Mouse (Mus musculus): Measurements from ENCODE around the gene Zfp597. TPM values are rescaled to one million over a fixed set of nuclear protein-coding genes. Genes with fewer than 3 reads are reported as not detected.

Gene Zfp597
- polyA plus RNA-seq, 1 experiment: 1.7 TPM

DNA sequence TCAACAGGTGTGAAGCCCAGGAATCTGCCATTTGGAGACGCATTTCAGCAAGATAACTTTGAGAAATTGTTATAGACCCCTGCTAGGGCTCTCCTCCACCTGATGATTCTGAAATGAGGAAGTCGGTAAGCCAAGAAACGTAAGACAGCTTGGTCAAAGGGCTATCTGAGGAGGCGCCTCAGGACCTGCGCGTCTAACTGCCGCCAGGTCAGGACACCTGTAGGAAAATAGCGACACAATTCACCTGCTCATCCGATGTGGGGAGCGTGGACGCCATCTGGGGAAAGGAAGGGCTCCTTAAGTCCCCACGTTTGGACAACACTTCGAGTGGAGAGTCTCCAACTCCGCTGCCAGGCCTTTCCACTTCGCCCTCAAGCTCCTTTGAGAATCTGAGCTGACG lies 12.5 kb downstream of the Zfp597 start:
- no peaks in the 10 kb centered on the region for H3K27me3 ChIP-seq (ENCODE audit: control insufficient read depth, insufficient read depth, insufficient read length)
- no peaks in the 10 kb centered on the region for H3K79me2 ChIP-seq (ENCODE audit: control insufficient read depth, insufficient read depth)
- no peak for TF ChIP-seq MYOD1 (IDR thresholded peaks at IDR 0.05; ENCODE audit: control insufficient read depth in 1 of 3, insufficient read length in 2 of 3, low read depth in 2 of 3)
- no peak for TF ChIP-seq SRF (IDR thresholded peaks at IDR 0.05; ENCODE audit: control insufficient read depth, insufficient read length, low read depth)
- TF ChIP-seq MAX (IDR thresholded peaks at IDR 0.05; ENCODE audit: low read depth): no peak
- TF ChIP-seq TCF3 (IDR thresholded peaks at IDR 0.05; ENCODE audit: insufficient read length, low read depth): no peak
- no peak for TF ChIP-seq POLR2AphosphoS2 (IDR thresholded peaks at IDR 0.05; ENCODE audit: insufficient read length, low read depth)
- TF ChIP-seq E2F4 (IDR thresholded peaks at IDR 0.05; ENCODE audit: insufficient read depth): no peak
- TF ChIP-seq POLR2A (IDR thresholded peaks at IDR 0.05; ENCODE audit: insufficient read length, low read depth): no peak
- no peak for TF ChIP-seq CEBPB (IDR thresholded peaks at IDR 0.05; ENCODE audit: insufficient read depth, poor library complexity, severe bottlenecking)
- TF ChIP-seq TCF12 (IDR thresholded peaks at IDR 0.05; ENCODE audit: insufficient read depth, poor library complexity, severe bottlenecking): no peak
- no peak overlapping the region for H3ac ChIP-seq (ENCODE audit: control insufficient read depth, insufficient read length)
- H3K4me2 ChIP-seq (ENCODE audit: low read depth): peak overlapping the region; percentile 87
- peak overlapping the region; percentile 29 for H3K4me3 ChIP-seq
- peaks cover 13% of the 10 kb centered on the region for H3K36me3 ChIP-seq (ENCODE audit: control insufficient read depth, insufficient read depth)

DNA sequence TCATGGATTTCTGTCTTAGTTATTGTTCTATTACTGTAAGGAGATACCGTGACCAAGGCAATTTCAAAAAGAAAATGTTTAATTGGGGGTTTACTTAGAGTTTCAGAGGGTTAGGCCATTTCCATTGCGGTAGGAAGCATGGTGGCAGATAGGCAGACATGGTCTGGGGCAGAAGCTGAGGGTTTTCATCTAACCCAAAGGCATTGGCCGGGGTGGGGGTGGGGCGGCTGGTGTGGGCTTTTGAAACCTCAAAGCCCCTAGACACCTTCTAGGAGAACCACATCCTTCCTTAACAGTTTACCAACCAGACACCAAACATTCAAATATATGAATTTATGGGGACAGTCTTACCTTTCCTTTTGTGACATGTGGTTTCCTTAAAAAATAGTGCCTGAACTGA lies 25.1 kb downstream of the Zfp597 start:
- H3K4me3 ChIP-seq: no peak overlapping the region
- no peak overlapping the region for H3ac ChIP-seq (ENCODE audit: control insufficient read depth, insufficient read length)
- H3K4me2 ChIP-seq (ENCODE audit: low read depth): no peak overlapping the region
- TF ChIP-seq TCF3 (IDR thresholded peaks at IDR 0.05; ENCODE audit: insufficient read length, low read depth) (no peak), CEBPB (IDR thresholded peaks at IDR 0.05; ENCODE audit: insufficient read depth, poor library complexity, severe bottlenecking) (no peak), REST (IDR thresholded peaks at IDR 0.05; ENCODE audit: insufficient read depth, insufficient read length) (no peak), POLR2AphosphoS2 (IDR thresholded peaks at IDR 0.05; ENCODE audit: insufficient read length, low read depth) (no peak), E2F4 (IDR thresholded peaks at IDR 0.05; ENCODE audit: insufficient read depth) (no peak), MYOD1 (IDR thresholded peaks at IDR 0.05; ENCODE audit: control insufficient read depth in 1 of 3, insufficient read length in 2 of 3, low read depth in 2 of 3) (no peak), TCF12 (IDR thresholded peaks at IDR 0.05; ENCODE audit: insufficient read depth, poor library complexity, severe bottlenecking) (no peak), USF1 (IDR thresholded peaks at IDR 0.05; ENCODE audit: low read depth) (no peak), MAX (IDR thresholded peaks at IDR 0.05; ENCODE audit: low read depth) (no peak), SRF (IDR thresholded peaks at IDR 0.05; ENCODE audit: control insufficient read depth, insufficient read length, low read depth) (no peak), MYOG (IDR thresholded peaks at IDR 0.05; ENCODE audit: control insufficient read depth in 1 of 3, insufficient read depth in 1 of 3, insufficient read length in 2 of 3, low read depth in 2 of 3) (no peak), POLR2A (IDR thresholded peaks at IDR 0.05; ENCODE audit: insufficient read length, low read depth) (no peak)
- no peaks in the 10 kb centered on the region for H3K27me3 ChIP-seq (ENCODE audit: control insufficient read depth, insufficient read depth, insufficient read length)
- no peaks in the 10 kb centered on the region for H3K79me2 ChIP-seq (ENCODE audit: control insufficient read depth, insufficient read depth)
- peaks cover 23% of the 10 kb centered on the region for H3K36me3 ChIP-seq (ENCODE audit: control insufficient read depth, insufficient read depth)

DNA sequence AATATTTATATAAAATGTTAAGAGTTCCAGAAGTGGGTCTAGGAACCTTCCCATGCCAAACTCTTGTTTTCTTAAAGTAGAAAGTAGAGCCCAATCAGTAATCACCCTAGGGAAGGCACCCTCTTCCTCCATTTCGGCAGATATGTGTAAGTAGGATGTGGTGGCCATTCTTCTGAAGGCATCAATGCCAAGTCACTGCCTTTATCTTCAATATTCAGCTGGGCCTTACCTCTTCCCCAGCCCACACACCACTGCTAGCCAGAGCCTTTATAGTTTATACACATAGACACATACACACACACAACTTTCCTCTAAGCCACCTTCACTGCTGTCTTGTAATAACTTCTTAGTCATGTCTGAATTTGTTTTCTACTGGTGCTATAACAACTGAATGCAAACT lies 28.6 kb downstream of the Zfp597 start:
- Histone ChIP-seq H3K4me3 (no peak overlapping the region), H3K79me2 (ENCODE audit: control insufficient read depth, insufficient read depth) (no peaks in the 10 kb centered on the region), H3K36me3 (ENCODE audit: control insufficient read depth, insufficient read depth) (peaks cover 5% of the 10 kb centered on the region), H3ac (ENCODE audit: control insufficient read depth, insufficient read length) (no peak overlapping the region), H3K27me3 (ENCODE audit: control insufficient read depth, insufficient read depth, insufficient read length) (no peaks in the 10 kb centered on the region), H3K4me2 (ENCODE audit: low read depth) (no peak overlapping the region)
- TF ChIP-seq TCF12 (IDR thresholded peaks at IDR 0.05; ENCODE audit: insufficient read depth, poor library complexity, severe bottlenecking) (no peak), REST (IDR thresholded peaks at IDR 0.05; ENCODE audit: insufficient read depth, insufficient read length) (no peak), MYOD1 (IDR thresholded peaks at IDR 0.05; ENCODE audit: control insufficient read depth in 1 of 3, insufficient read length in 2 of 3, low read depth in 2 of 3) (no peak), E2F4 (IDR thresholded peaks at IDR 0.05; ENCODE audit: insufficient read depth) (no peak), SRF (IDR thresholded peaks at IDR 0.05; ENCODE audit: control insufficient read depth, insufficient read length, low read depth) (no peak), MAX (IDR thresholded peaks at IDR 0.05; ENCODE audit: low read depth) (no peak), CEBPB (IDR thresholded peaks at IDR 0.05; ENCODE audit: insufficient read depth, poor library complexity, severe bottlenecking) (no peak), POLR2AphosphoS2 (IDR thresholded peaks at IDR 0.05; ENCODE audit: insufficient read length, low read depth) (no peak), TCF3 (IDR thresholded peaks at IDR 0.05; ENCODE audit: insufficient read length, low read depth) (no peak), POLR2A (IDR thresholded peaks at IDR 0.05; ENCODE audit: insufficient read length, low read depth) (no peak), MYOG (IDR thresholded peaks at IDR 0.05; ENCODE audit: control insufficient read depth in 1 of 3, insufficient read depth in 1 of 3, insufficient read length in 2 of 3, low read depth in 2 of 3) (no peak), USF1 (IDR thresholded peaks at IDR 0.05; ENCODE audit: low read depth) (no peak)

DNA sequence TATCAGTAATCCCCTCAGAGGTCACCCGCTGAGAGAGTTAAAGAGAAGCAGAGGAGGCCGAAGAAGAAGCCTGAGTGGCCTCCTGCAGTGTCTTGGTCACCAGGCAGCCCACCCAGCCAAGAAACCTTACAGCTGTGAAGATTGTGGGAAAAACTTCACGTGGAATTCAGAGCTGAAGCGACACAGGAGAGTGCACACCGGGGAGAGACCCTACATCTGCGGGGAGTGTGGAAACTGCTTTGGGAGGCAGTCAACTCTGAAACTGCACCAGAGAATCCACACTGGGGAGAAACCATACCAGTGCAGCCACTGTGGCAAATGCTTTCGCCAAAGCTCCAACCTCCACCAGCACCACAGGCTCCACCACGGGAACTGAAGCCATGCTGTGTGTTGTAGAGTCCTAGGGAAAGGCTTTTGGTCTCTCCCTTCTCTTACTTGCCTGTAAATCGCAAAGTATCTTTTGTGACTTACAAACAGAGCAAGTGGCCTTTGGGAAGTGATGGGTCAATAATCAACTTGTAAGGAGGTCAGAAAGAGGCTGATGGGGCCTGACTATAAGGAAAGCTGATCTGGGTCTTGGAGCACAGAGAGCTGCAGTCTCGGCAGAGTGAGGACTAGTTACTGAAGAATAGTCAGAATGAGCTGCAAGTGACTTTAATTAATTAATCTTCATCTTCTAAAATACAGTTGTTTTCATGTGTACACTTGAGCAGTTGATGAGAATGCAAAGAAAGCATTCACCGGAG lies 29.8 kb downstream of the Zfp597 start:
- H3ac ChIP-seq (ENCODE audit: control insufficient read depth, insufficient read length): no peak overlapping the region
- no peak overlapping the region for H3K4me2 ChIP-seq (ENCODE audit: low read depth)
- H3K27me3 ChIP-seq (ENCODE audit: control insufficient read depth, insufficient read depth, insufficient read length): no peaks in the 10 kb centered on the region
- H3K79me2 ChIP-seq (ENCODE audit: control insufficient read depth, insufficient read depth): no peaks in the 10 kb centered on the region
- no peak for TF ChIP-seq MYOD1 (IDR thresholded peaks at IDR 0.05; ENCODE audit: control insufficient read depth in 1 of 3, insufficient read length in 2 of 3, low read depth in 2 of 3)
- no peak for TF ChIP-seq MYOG (IDR thresholded peaks at IDR 0.05; ENCODE audit: control insufficient read depth in 1 of 3, insufficient read depth in 1 of 3, insufficient read length in 2 of 3, low read depth in 2 of 3)
- no peak for TF ChIP-seq MAX (IDR thresholded peaks at IDR 0.05; ENCODE audit: low read depth)
- TF ChIP-seq USF1 (IDR thresholded peaks at IDR 0.05; ENCODE audit: low read depth): no peak
- TF ChIP-seq CEBPB (IDR thresholded peaks at IDR 0.05; ENCODE audit: insufficient read depth, poor library complexity, severe bottlenecking): no peak
- TF ChIP-seq E2F4 (IDR thresholded peaks at IDR 0.05; ENCODE audit: insufficient read depth): no peak
- no peak for TF ChIP-seq REST (IDR thresholded peaks at IDR 0.05; ENCODE audit: insufficient read depth, insufficient read length)
- no peak for TF ChIP-seq TCF12 (IDR thresholded peaks at IDR 0.05; ENCODE audit: insufficient read depth, poor library complexity, severe bottlenecking)
- TF ChIP-seq POLR2AphosphoS2 (IDR thresholded peaks at IDR 0.05; ENCODE audit: insufficient read length, low read depth): no peak
- TF ChIP-seq TCF3 (IDR thresholded peaks at IDR 0.05; ENCODE audit: insufficient read length, low read depth): no peak
- TF ChIP-seq SRF (IDR thresholded peaks at IDR 0.05; ENCODE audit: control insufficient read depth, insufficient read length, low read depth): no peak
- no peaks in the 10 kb centered on the region for H3K36me3 ChIP-seq (ENCODE audit: control insufficient read depth, insufficient read depth)
- H3K4me3 ChIP-seq: no peak overlapping the region

All from myocyte (in vitro differentiated cells).